Mouse (Mus musculus) myocyte (in vitro differentiated cells): Measurements from ENCODE around the gene Kif22. TPM values are rescaled to one million over a fixed set of nuclear protein-coding genes. Genes with fewer than 3 reads are reported as not detected.
A peak's percentile ranks its signal among the peaks of the same experiment; 100 is the strongest.

ENCODE experiments used
- H3K27me3 ChIP-seq: one replicate; pipeline ENCODE4 v1.6.1; 2011; ENCODE audit not compliant: control insufficient read depth, insufficient read depth, insufficient read length
- H3K36me3 ChIP-seq: one replicate; pipeline ENCODE4 v1.6.1; 2011; ENCODE audit not compliant: control insufficient read depth, insufficient read depth
- H3K4me2 ChIP-seq: one replicate; pipeline ENCODE4 v1.6.1; 2011; ENCODE audit warnings: low read depth, control low read depth
- H3K4me3 ChIP-seq: one replicate; pipeline ENCODE4 v1.5.1; 2011; ENCODE audit warnings: mild to moderate bottlenecking, control low read depth, moderate library complexity
- H3K79me2 ChIP-seq: one replicate; pipeline ENCODE4 v1.6.1; 2011; ENCODE audit not compliant: control insufficient read depth, insufficient read depth
- H3ac ChIP-seq: one replicate; pipeline ENCODE4 v1.6.1; 2011; ENCODE audit not compliant: control insufficient read depth, insufficient read length
- CEBPB ChIP-seq: IDR thresholded peaks from 2 replicates; pipeline ENCODE4 v1.6.1; 2011; ENCODE audit warnings: mild to moderate bottlenecking, moderate library complexity; ENCODE audit not compliant: poor library complexity, insufficient read depth, severe bottlenecking
- E2F4 ChIP-seq: IDR thresholded peaks from one replicate; pipeline ENCODE4 v1.6.1; 2011; ENCODE audit warnings: mild to moderate bottlenecking, control low read depth, moderate library complexity; ENCODE audit not compliant: insufficient read depth
- MAX ChIP-seq: IDR thresholded peaks from one replicate; pipeline ENCODE4 v1.6.1; 2011; ENCODE audit warnings: low read depth, mild to moderate bottlenecking, control low read depth
- MYOD1 ChIP-seq, 3 experiments: IDR thresholded peaks; one replicate each; pipeline ENCODE4 v1.6.1; 2011; ENCODE audit warnings: control low read depth in 2 of 3, low read depth in 2 of 3, mild to moderate bottlenecking in 2 of 3, moderate library complexity in 1 of 3; ENCODE audit not compliant: insufficient read length in 2 of 3, control insufficient read depth in 1 of 3
- MYOG ChIP-seq, 3 experiments: IDR thresholded peaks; one replicate each; pipeline ENCODE4 v1.6.1; 2011; ENCODE audit warnings: control low read depth in 2 of 3, low read depth in 2 of 3, mild to moderate bottlenecking in 2 of 3; ENCODE audit not compliant: insufficient read length in 2 of 3, control insufficient read depth in 1 of 3, insufficient read depth in 1 of 3
- POLR2A ChIP-seq: IDR thresholded peaks from one replicate; pipeline ENCODE4 v1.6.1; 2011; ENCODE audit warnings: low read depth, mild to moderate bottlenecking, control low read depth, moderate library complexity; ENCODE audit not compliant: insufficient read length
- POLR2AphosphoS2 ChIP-seq: IDR thresholded peaks from one replicate; pipeline ENCODE4 v1.6.1; 2011; ENCODE audit warnings: low read depth, control low read depth; ENCODE audit not compliant: insufficient read length
- REST ChIP-seq: IDR thresholded peaks from one replicate; pipeline ENCODE4 v1.6.1; 2011; ENCODE audit warnings: mild to moderate bottlenecking, control low read depth, moderate library complexity; ENCODE audit not compliant: insufficient read depth, insufficient read length
- SRF ChIP-seq: IDR thresholded peaks from one replicate; pipeline ENCODE4 v1.6.1; 2011; ENCODE audit warnings: low read depth; ENCODE audit not compliant: control insufficient read depth, insufficient read length
- TCF12 ChIP-seq: IDR thresholded peaks from one replicate; pipeline ENCODE4 v1.6.1; 2011; ENCODE audit warnings: mild to moderate bottlenecking, control low read depth; ENCODE audit not compliant: poor library complexity, insufficient read depth, severe bottlenecking
- TCF3 ChIP-seq: IDR thresholded peaks from one replicate; pipeline ENCODE4 v1.6.1; 2011; ENCODE audit warnings: low read depth, control low read depth; ENCODE audit not compliant: insufficient read length
- USF1 ChIP-seq: IDR thresholded peaks from one replicate; pipeline ENCODE4 v1.6.1; 2011; ENCODE audit warnings: low read depth, mild to moderate bottlenecking, control low read depth, moderate library complexity
- polyA plus RNA-seq: library from polyadenylated mRNA; unstranded; fragments of >200 nt; fragmentation: generic; extraction: Trizol; gene quantifications from one replicate; pipeline ENCODE4 v1.2.1, GENCODE M21; 2012; ENCODE audit warnings: missing spikeins

The Kif22 gene
- polyA plus RNA-seq, 1 experiment, result 29.9 TPM

- no peak for TF ChIP-seq CEBPB
- peak; percentile 61 for TF ChIP-seq POLR2AphosphoS2
- Histone ChIP-seq H3K36me3 (peaks cover 15% of the 10 kb centered on the region), H3K4me3 (peak overlapping the region; percentile 67), H3K4me2 (peak overlapping the region; percentile 99), H3K79me2 (peaks cover 20% of the 10 kb centered on the region), H3ac (peak overlapping the region; percentile 88), H3K27me3 (no peaks in the 10 kb centered on the region)
Measured at GRCm38 (mm10) chr7:127023896-127024690, 18.2 kb downstream of the Kif22 start.

GRCm38 (mm10) chr7:127023272-127023691 lies 19.0 kb downstream of the Kif22 start:
- Histone ChIP-seq H3K4me3 (peak overlapping the region; percentile 67), H3K79me2 (peaks cover 20% of the 10 kb centered on the region), H3K36me3 (peaks cover 11% of the 10 kb centered on the region), H3K4me2 (peak overlapping the region; percentile 12), H3K27me3 (no peaks in the 10 kb centered on the region), H3ac (no peak overlapping the region)
- TF ChIP-seq POLR2A (peak; percentile 33), POLR2AphosphoS2 (peak; percentile 22), MAX (no peak)

GRCm38 (mm10) chr7:127022528-127023271 lies 19.6 kb downstream of the Kif22 start:
- Histone ChIP-seq H3K36me3 (peaks cover 11% of the 10 kb centered on the region), H3K79me2 (peaks cover 20% of the 10 kb centered on the region), H3K4me2 (peak overlapping the region; percentile 12), H3K27me3 (no peaks in the 10 kb centered on the region), H3K4me3 (peak overlapping the region; percentile 67), H3ac (no peak overlapping the region)
- TF ChIP-seq POLR2A (no peak), E2F4 (no peak)

GRCm38 (mm10) chr7:127021563-127022527 lies 20.4 kb downstream of the Kif22 start:
- TF ChIP-seq TCF12, result no peak
- TF ChIP-seq POLR2A, result no peak
- TF ChIP-seq POLR2AphosphoS2, result peak; percentile 72
- no peak for TF ChIP-seq REST
- no peak for TF ChIP-seq USF1
- Histone ChIP-seq H3K79me2 (peaks cover 20% of the 10 kb centered on the region), H3K4me2 (no peak overlapping the region), H3K4me3 (no peak overlapping the region), H3K27me3 (no peaks in the 10 kb centered on the region), H3K36me3 (peaks cover 11% of the 10 kb centered on the region), H3ac (no peak overlapping the region)

- Histone ChIP-seq H3K4me2 (no peak within 1 kb of the TSS), H3K36me3 (peaks cover 11% of the 10 kb centered on the region), H3K79me2 (peaks cover 20% of the 10 kb centered on the region), H3K27me3 (no peaks in the 10 kb centered on the region), H3ac (no peak within 1 kb of the TSS), H3K4me3 (no peak within 1 kb of the TSS)
- TF ChIP-seq POLR2AphosphoS2 (peak; percentile 65), E2F4 (no peak)
Measured at GRCm38 (mm10) chr7:127020901-127021562, 21.2 kb downstream of the Kif22 start, which contains the start of the genes Gm42742 and Prrt2. Gene Gm42742 (minus strand): TSS chr7:127021097. Gene Prrt2 (minus strand): TSS chr7:127021211.

GRCm38 (mm10) chr7:127020491-127020890 lies 21.8 kb downstream of the Kif22 start:
- no peaks in the 10 kb centered on the region for H3K27me3 ChIP-seq
- H3ac ChIP-seq, result no peak overlapping the region
- TF ChIP-seq USF1 (no peak), MAX (no peak), SRF (no peak), MYOD1 (IDR thresholded peaks at IDR 0.05; ENCODE audit: control insufficient read depth in 1 of 3, insufficient read length in 2 of 3, low read depth in 2 of 3) (no peak), POLR2A (no peak), TCF12 (no peak), REST (no peak), POLR2AphosphoS2 (no peak), MYOG (IDR thresholded peaks at IDR 0.05; ENCODE audit: control insufficient read depth in 1 of 3, insufficient read depth in 1 of 3, insufficient read length in 2 of 3, low read depth in 2 of 3) (no peak), E2F4 (no peak), CEBPB (no peak), TCF3 (no peak)
- no peak overlapping the region for H3K4me3 ChIP-seq
- peaks cover 23% of the 10 kb centered on the region for H3K79me2 ChIP-seq
- peaks cover 11% of the 10 kb centered on the region for H3K36me3 ChIP-seq
- no peak overlapping the region for H3K4me2 ChIP-seq
